Mouse (Mus musculus): Measurements from ENCODE around the gene Cct4. TPM values are rescaled to one million over a fixed set of nuclear protein-coding genes. Genes with fewer than 3 reads are reported as not detected.

The Cct4 gene
- 160 and 182 TPM in 2 replicates for polyA plus RNA-seq (2015; fragmentation: Nextera tagmentation; extraction: Ambion mirVana)

DNA sequence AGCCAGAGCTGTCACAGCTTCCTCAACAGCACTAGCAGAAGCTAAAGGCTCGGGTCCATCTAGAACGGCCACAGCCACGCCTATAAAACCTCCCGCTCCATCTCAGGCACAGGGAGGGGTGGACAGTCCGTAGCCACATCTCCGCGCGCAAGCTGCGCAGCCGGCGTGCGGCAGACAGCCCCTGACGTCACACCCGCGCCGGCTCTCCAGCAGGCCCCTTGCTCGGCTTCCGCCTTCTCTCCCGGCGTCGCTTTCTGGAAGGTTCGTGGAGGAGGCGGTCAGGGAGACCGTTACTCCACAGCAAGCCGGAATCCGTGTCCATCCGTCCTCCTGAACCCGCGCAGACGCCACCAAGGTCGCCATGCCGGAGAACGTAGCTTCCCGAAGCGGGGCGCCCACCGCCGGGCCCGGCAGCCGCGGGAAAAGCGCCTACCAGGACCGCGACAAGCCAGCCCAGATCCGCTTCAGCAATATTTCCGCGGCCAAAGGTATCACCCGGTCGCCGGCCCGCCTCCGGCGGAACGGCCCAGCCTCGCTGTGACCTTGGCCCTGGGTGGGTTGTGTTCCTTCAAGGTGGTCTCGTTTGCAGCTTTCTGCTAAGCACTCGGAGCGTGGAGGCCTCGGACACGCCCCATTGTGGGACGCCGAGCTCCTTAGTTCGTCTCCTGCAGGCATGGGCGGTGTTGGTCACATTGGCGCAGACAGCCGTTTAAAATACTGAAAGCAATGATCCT, at the start of gene Cct4:
Gene Cct4 (plus strand): TSS at position 127 of the 734 bp plus-strand sequence.

DNA sequence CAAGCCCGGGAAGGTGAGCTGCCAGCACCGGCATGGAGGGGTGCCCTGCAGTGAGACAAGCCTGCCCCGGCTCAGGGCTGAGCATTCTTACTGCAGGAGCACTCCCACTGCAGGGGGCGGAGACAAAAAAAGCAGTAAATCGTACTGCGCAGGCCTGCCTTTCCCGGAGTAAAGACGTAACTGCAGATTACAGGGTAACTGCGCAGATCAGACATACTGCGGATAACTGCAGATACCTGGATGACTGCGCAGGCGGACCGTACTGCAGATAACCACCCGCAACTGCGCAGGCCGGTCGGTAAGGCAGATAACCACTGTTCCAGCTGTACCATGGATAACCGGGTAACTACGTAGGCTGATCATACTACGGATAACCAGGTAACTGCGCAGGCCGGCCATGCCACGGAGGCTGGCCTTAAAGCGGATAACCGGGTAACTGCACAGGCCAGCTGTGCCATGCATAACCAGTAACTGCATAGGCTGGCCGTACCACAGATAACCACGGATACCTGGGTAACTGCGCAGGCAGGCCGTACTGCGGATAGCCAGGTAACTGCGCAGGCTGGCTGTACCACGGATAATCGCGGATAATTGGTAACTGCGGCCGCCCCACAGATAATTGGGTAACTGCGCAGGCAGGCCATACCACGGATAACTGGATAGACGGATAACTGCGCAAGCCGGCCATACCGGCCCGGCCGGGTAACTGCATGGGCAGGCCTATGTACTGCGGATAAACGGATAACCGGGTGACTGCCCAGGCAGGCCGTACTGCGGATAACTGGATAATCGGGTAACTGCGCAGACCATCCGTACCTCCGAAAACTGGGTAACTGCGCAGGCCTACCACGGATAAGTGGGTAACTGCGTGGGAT, 18.2 kb upstream of the Cct4 start, which contains the start of gene Zrsr1:
Gene Zrsr1 (plus strand): TSS at position 171 of the 875 bp plus-strand sequence.

DNA sequence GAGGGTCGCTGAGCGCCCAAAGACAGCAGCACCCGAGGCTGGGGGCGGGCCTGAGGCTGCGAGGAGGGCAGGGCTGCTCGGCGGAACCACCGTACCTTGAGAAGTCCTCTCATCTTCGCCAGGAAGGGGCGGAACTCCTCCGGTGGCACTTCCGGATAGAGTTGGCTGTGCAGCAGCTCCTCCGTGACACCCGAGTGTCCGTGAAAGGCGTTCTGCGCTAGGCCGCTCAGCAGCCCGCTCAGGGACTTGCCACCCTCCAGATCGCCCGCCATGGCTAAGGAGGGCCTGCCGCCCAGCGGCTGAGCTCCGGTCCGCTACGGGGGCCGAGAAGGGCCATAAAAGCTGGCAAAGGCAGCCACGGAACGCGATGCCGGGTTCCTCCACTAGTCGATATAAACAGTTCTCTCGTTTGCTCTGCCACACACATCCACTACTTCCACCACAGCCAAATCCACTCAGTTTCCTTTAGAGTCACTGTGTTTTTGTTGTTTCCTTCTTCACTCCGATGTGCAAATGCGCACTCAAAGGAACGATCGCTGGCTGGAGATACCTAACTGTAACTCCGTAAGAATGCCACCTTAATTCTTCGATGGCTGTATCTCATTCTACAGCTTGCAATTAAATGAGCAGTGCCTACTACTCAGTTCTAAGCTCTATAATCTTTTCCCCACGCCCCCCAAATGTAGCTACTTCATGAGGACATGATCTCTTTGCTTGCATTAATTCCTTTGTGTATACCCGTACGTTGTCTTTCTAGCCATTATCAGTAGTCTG, 8.1 kb upstream of the Cct4 start, which contains the start of the genes Gm28048 and Commd1:
Gene Gm28048 (minus strand): TSS at position 107 of the 774 bp plus-strand sequence.
Gene Commd1 (minus strand): TSS at position 399 of the 774 bp plus-strand sequence.

DNA sequence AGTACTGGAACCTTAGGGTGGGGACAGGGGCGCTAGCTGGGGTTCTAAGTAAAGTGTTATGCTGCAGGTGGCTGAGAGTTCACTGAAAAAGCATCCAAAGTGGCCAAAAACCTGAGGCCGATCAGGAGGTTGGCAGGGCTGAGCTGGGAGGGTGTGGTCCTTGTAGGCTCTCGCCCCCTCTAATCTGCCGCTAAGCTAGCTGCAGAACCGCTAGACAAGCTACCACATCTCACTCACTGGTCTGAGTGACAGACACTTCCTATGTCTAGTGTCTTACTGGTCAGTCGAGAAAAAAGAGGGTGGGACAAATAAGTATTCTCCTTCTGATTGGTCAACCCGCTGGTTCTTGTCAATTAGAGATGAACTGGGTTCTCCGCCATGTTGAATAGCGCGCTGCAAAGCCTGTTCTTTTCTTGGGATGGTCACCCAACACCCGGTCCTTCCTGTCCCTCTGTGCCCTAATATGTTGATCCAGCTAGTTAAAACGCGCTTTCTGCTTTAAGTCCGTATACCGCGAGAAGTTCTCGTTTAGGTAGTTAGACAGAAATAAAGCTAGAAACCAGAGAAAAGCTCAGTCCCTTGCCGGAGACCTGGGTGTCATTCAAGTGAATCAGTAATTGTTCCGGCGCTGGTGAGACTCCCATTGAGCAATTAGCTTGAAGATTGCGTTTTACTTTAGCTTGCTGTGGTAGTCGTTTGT, 17.3 kb downstream of the Cct4 start, which contains the start of gene Fam161a:
Gene Fam161a (plus strand): TSS at position 51 of the 700 bp plus-strand sequence.

Other genes with a start within 250 kb of the Cct4 start
- gene B3gnt2, start 129.6 kb upstream of the Cct4 start, polyA plus RNA-seq (2015; fragmentation: Nextera tagmentation; extraction: Ambion mirVana) = 18.4 and 32.1 TPM in 2 replicates
- gene Zrsr1, start 18.5 kb upstream of the Cct4 start, polyA plus RNA-seq (2015; fragmentation: Nextera tagmentation; extraction: Ambion mirVana) = 5.7 and 6.2 TPM in 2 replicates
- 28.3 and 56.9 TPM in 2 replicates for gene Gm28048, start 8.4 kb upstream of the Cct4 start, polyA plus RNA-seq (2015; fragmentation: Nextera tagmentation; extraction: Ambion mirVana)
- 352 and 501 TPM in 2 replicates for gene Commd1, start 8.1 kb upstream of the Cct4 start, polyA plus RNA-seq (2015; fragmentation: Nextera tagmentation; extraction: Ambion mirVana)
- gene Fam161a, start 17.0 kb downstream of the Cct4 start, polyA plus RNA-seq (2015; fragmentation: Nextera tagmentation; extraction: Ambion mirVana) = 11.3 and 20.8 TPM in 2 replicates

Data from adrenal gland, postnatal 0 days (tissue).